Mouse (Mus musculus) thymus, adult 2 months (tissue): ENCODE data around the gene Cdh1. TPM values are rescaled to one million over a fixed set of nuclear protein-coding genes. Genes with fewer than 3 reads are reported as not detected.
A peak's percentile ranks its signal among the peaks of the same experiment; 100 is the strongest.
"Not testable (repeated sequence)": the region's sequence is repeated elsewhere in the genome, so short reads cannot be mapped to it uniquely, and the experiment has no call there.

Experiments used
- DNase-seq: peaks from one replicate; pipeline ENCODE4 v3.0.0; 2021
- H3K27ac ChIP-seq: fragments of 200-500 bp; 2 replicates; pipeline ENCODE4 v1.5.1; 2012; ENCODE audit warnings: low read length, control low read depth; ENCODE audit not compliant: control insufficient read depth, insufficient read depth
- H3K27me3 ChIP-seq: fragments of 200-500 bp; 2 replicates; pipeline ENCODE4 v1.6.1; 2012; ENCODE audit warnings: mild to moderate bottlenecking, low read length, moderate library complexity, mixed read lengths; ENCODE audit not compliant: control insufficient read depth, insufficient read depth
- H3K36me3 ChIP-seq: fragments of 200-500 bp; 2 replicates; pipeline ENCODE4 v1.6.1; 2012; ENCODE audit warnings: mild to moderate bottlenecking, low read length, moderate library complexity; ENCODE audit not compliant: control insufficient read depth, insufficient read depth
- H3K4me1 ChIP-seq: fragments of 200-500 bp; replicated peaks from 2 replicates; pipeline ENCODE4 v1.6.1; 2012; ENCODE audit warnings: low read length; ENCODE audit not compliant: control insufficient read depth, insufficient read depth
- H3K4me3 ChIP-seq: fragments of 200-500 bp; 2 replicates; pipeline ENCODE4 v1.5.1; 2012; ENCODE audit warnings: mild to moderate bottlenecking, low read length, control low read depth, moderate library complexity; ENCODE audit not compliant: control insufficient read depth, insufficient read depth
- CTCF ChIP-seq: fragments of 200-500 bp; IDR thresholded peaks from 2 replicates; pipeline ENCODE4 v1.5.1; 2012; ENCODE audit warnings: mild to moderate bottlenecking, control low read depth, low read length, moderate library complexity, borderline replicate concordance; ENCODE audit not compliant: control insufficient read depth, poor library complexity, insufficient read depth; ENCODE audit errors: extremely low read depth
- POLR2A ChIP-seq: fragments of 200-500 bp; IDR thresholded peaks from 2 replicates; pipeline ENCODE4 v1.6.1; 2012; ENCODE audit warnings: mild to moderate bottlenecking, low read length, control low read depth, moderate library complexity; ENCODE audit not compliant: control insufficient read depth, poor library complexity, insufficient read depth; ENCODE audit errors: extremely low read depth
- WGBS: fragments of 180-500 bp; shearing (Covaris S2); methylation state at CpG from one replicate; pipeline ENCODE4 v1.1.7; 2018; 5-methylcytosine and 5-hydroxymethylcytosine counted together
- polyA plus RNA-seq: library from polyadenylated mRNA; depleted of rRNA; stranded (reverse); fragments of >200 nt; gene quantifications from 2 replicates; pipeline ENCODE4 v1.2.3, GENCODE M21; 2012

The Cdh1 gene
- polyA plus RNA-seq, 1 experiment, result 23.5 TPM

GRCm38 (mm10) chr8:106592458-106592857 is 10.7 kb upstream of the Cdh1 start:
- DNase-seq, result no peak
- TF ChIP-seq POLR2A, result no peak
- TF ChIP-seq CTCF, result no peak
- no peak overlapping the region for H3K27ac ChIP-seq
- H3K4me1 ChIP-seq, result peaks cover 3% of the 10 kb centered on the region
- no peaks in the 10 kb centered on the region for H3K27me3 ChIP-seq
- no peak overlapping the region for H3K4me3 ChIP-seq
- H3K36me3 ChIP-seq, result no peaks in the 10 kb centered on the region
- 49% methylated on average over 3 of the region's 3 CpGs for WGBS

GRCm38 (mm10) chr8:106595623-106596022 is 7.5 kb upstream of the Cdh1 start:
- H3K27me3 ChIP-seq, H3K27ac ChIP-seq, H3K4me3 ChIP-seq, H3K4me1 ChIP-seq, DNase-seq, H3K36me3 ChIP-seq: not testable (repeated sequence)
- WGBS, result 97% methylated on average over 3 of the region's 3 CpGs

DNA sequence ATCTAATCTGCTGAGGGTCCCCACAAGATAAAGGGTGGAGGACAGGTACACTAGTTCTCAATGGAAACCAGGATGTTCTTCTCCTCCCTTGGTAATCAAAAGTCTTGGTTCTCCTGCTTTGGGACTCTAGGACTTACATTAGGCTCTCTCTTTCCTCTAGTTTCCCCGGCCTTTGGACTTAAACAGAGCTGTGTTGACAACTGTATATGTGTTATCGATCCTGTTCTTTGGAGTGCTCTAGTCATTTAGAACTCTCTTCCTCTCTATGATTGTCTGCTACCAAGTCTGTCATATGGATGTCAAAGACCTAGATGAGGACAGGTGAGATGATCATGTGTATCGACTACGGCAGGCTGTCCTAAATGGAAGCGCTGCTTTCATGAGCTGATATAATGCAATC is 6.1 kb upstream of the Cdh1 start:
- peaks cover 3% of the 10 kb centered on the region for H3K4me1 ChIP-seq
- no peak overlapping the region for H3K27ac ChIP-seq
- DNase-seq, result no peak
- no peaks in the 10 kb centered on the region for H3K27me3 ChIP-seq
- TF ChIP-seq POLR2A (no peak), CTCF (no peak)
- 94% methylated on average over 5 of the region's 5 CpGs for WGBS
- no peak overlapping the region for H3K4me3 ChIP-seq
- H3K36me3 ChIP-seq, result no peaks in the 10 kb centered on the region

DNA sequence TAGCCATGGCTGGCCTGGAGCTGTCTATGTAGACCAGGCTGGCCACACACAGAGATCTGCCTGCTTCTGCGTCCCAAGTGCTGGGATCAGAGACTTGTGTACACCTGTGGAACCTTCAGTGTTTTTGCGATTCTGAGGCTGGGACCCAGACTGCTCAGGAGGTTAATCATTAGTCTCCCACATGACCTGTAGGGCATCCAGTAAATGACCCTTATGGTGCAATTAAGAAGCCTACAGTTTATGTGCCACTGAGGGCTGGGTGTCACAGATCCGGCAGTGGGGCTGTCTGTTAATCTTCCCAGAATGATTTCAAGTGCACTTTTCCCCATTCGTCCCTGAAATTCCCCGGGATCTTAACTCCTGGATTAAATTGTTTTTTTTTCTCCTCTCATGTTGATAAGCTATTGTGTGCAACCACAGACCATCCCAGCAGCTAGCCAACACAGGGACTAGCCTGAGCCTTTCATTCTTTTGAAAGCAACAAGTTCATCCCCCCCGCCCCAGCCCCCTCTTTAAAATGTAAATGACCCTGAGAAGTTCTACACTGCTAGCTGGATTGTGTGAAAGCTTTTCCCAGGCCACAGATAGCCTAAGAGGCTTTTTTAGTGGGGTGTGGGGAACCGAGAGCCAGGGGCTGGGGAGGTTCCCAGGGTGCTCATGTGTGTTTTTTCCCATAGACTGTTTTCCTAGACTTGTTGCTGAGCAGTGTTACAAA is 3.7 kb upstream of the Cdh1 start:
- Histone ChIP-seq H3K4me1 (peaks cover 20% of the 10 kb centered on the region), H3K27ac (no peak overlapping the region), H3K4me3 (no peak overlapping the region), H3K27me3 (peaks cover 5% of the 10 kb centered on the region; the same call in 1 of the 2 replicates), H3K36me3 (no peaks in the 10 kb centered on the region)
- DNase-seq, result no peak
- TF ChIP-seq CTCF, result no peak
- no peak for TF ChIP-seq POLR2A
- 83% methylated on average over 7 of the region's 7 CpGs for WGBS

DNA sequence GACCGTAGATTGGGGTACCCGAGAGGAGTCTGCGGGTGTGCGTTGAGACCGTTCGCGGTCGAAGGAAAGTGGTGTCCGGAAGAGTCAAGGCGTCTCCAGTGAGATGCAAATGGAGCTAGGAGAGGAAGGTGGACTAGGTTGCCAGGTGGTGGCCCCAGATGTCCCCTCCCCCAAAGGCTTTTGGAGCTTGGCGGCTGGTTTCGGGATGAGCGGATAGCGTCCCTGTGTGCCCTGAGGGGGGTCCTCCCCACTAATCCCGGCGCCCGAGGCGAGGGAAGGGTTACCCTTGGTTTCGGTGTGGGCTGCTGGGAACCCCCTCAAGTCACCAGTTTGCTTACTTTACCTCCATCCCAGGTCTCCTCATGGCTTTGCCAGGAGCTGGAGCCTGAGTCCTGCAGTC is 782 bp downstream of the Cdh1 start:
- Histone ChIP-seq H3K4me3 (peak overlapping the region; percentile 38), H3K27me3 (peaks cover 5% of the 10 kb centered on the region; the same call in 1 of the 2 replicates), H3K27ac (no peak overlapping the region), H3K4me1 (peaks cover 25% of the 10 kb centered on the region), H3K36me3 (no peaks in the 10 kb centered on the region)
- no peak for DNase-seq
- TF ChIP-seq CTCF, result no peak
- no peak for TF ChIP-seq POLR2A
- WGBS, result 5% methylated on average over 19 of the region's 19 CpGs

GRCm38 (mm10) chr8:106605657-106606056 is 2.5 kb downstream of the Cdh1 start:
- no peak for DNase-seq
- Histone ChIP-seq H3K36me3 (no peaks in the 10 kb centered on the region), H3K27ac (no peak overlapping the region), H3K4me1 (peaks cover 25% of the 10 kb centered on the region), H3K27me3 (peaks cover 5% of the 10 kb centered on the region; the same call in 1 of the 2 replicates), H3K4me3 (no peak overlapping the region)
- no peak for TF ChIP-seq POLR2A
- TF ChIP-seq CTCF, result no peak
- 85% methylated on average over 7 of the region's 7 CpGs for WGBS

GRCm38 (mm10) chr8:106606121-106606520 is 3.0 kb downstream of the Cdh1 start:
- Histone ChIP-seq H3K27ac (no peak overlapping the region), H3K4me1 (peaks cover 25% of the 10 kb centered on the region), H3K4me3 (no peak overlapping the region), H3K27me3 (peaks cover 5% of the 10 kb centered on the region; the same call in 1 of the 2 replicates), H3K36me3 (no peaks in the 10 kb centered on the region)
- WGBS, result 3% methylated on average over 4 of the region's 4 CpGs
- no peak for TF ChIP-seq POLR2A
- TF ChIP-seq CTCF, result no peak
- DNase-seq, result no peak
